Mouse (Mus musculus) liver (tissue): ENCODE results near the gene Vti1a.

Experiments used
- DNase-seq: peaks from one replicate; pipeline ENCODE4 v3.0.0-alpha.2; 2020; ENCODE audit warnings: mixed read lengths

Gene Vti1a

DNA sequence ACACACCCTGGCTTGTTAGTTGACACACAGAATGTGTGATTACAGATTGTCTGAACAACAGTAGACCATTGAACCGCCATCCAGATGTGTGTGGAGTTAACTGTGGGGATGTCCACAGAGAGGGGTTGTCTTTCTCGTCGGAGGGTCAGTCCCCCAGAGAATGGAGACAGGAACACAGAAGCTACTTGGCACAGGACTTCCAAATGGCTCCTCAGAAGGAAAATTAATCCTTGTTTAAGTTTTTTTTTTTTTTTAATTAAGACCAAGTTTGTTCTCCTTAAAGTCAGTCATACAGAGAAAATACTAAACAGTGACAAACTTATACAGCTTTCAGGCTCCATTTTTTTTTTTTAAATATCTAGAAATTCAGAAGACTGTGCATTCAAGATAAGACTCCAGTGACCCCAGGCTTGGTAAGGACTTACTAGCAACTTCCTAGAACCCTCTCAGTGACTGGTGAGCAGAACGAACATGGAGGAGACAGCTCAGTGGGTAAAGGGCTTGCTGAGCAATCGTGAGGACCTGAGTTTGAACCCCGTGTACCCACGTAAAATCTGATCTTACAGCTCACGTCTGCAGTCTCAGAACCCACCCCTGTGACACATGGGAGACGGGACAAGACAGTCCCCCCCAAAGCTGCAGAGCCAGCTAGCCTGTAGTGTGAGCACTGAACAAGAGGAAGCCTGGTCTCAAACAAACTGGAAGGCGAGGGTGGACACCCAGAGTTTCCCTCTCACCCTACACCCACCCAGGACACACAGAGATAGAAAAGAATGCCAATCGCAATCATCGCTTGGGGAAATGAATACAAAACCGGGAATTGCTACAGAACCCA lies 248.2 kb downstream of the Vti1a start:
- peak; percentile 34 for DNase-seq

DNA sequence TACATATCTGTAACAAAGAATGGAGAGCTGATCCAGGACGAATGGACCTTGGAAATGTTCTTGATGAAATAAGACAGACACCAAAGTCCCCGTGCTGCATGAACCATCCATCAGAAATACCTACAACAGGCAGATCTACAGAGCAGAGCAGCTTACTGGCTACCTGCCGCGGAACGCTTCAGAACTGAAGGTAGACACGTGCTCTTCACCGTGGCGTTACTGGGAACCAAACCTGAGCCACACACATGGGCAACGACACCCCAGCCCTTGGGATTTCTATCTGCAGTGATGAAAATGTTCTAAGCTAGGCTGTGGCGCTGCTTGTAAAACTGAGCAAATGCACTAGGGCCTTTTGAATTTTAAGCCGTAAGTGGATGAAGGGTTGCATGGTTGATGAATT lies 249.0 kb downstream of the Vti1a start:
- no peak for DNase-seq

DNA sequence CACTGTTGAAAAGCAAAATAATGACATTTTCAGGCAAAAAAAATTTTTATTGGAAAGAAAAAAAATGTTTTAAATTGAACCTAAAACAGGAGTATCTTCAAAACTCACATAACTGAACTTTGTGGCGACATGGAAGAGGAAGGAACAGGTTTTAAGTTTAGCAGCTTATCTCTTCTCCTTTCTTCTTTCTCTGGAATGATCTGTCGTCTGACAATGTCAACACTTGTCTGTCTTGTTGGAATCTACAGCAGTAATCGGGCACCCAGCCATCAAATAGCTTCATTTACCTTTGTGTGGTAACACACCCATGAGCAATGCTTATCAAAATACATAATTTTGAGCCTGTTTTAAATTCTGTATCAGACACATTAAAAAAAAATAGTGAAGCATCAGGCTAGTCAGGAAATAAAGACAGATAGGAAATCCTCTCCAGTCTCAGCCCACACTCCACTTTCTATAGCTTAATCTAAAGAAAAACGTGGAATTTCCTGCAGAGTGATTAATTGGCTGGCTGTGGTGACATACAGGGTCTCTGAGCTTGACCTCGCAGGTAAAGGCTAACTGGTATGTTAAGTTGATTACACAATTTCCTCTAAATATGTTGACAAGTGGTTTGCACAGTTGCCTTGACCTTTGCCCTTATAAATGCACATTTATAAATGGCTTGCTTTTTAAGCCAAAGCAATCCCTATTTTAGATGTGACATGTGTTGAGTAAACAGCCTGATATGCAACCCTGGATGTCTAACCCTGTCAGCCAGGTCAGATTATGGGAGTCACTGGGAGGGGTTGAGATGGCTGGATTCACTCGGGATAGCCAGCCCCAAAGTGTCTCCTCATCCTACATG lies 249.7 kb downstream of the Vti1a start:
- no peak for DNase-seq

DNA sequence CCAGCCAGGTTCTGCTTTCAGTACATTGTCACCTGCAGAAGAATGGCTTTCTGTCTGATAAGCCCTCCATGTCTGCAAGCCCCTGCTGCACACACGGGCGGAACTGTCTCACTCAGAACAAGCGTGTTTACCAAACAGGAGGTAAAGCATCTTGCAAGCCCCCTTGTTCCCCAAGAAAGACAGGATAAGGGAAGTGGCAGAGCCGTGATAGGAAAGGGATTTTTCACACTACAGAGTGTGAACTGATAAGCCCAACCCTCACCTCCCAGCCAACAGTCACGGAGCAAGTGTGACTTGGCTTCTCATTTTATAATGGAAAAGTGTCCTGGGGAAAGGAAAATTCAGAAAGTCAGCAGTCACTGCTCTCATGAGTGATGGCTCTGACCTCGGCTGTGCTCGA lies 253.0 kb downstream of the Vti1a start:
- no peak for DNase-seq

DNA sequence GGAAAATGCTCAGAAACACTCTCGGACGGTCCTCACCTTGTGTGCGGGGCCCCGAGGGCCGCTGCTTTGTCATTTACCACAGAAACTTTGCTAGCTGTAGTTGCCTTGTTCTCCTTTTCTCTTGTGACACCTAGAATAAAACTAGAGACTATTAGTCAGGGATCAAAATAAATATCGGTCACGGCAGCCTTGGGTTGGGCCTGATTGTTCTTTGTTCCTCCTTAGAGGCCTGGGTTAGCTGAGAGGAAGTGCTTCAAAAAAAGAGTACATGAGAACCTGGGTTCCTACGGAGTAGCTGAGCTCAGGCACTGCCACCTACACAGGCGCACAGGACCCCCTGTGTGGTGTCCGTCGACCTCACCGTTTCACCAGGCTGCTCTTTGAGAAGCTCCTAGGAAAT lies 253.8 kb downstream of the Vti1a start:
- DNase-seq, result no peak

DNA sequence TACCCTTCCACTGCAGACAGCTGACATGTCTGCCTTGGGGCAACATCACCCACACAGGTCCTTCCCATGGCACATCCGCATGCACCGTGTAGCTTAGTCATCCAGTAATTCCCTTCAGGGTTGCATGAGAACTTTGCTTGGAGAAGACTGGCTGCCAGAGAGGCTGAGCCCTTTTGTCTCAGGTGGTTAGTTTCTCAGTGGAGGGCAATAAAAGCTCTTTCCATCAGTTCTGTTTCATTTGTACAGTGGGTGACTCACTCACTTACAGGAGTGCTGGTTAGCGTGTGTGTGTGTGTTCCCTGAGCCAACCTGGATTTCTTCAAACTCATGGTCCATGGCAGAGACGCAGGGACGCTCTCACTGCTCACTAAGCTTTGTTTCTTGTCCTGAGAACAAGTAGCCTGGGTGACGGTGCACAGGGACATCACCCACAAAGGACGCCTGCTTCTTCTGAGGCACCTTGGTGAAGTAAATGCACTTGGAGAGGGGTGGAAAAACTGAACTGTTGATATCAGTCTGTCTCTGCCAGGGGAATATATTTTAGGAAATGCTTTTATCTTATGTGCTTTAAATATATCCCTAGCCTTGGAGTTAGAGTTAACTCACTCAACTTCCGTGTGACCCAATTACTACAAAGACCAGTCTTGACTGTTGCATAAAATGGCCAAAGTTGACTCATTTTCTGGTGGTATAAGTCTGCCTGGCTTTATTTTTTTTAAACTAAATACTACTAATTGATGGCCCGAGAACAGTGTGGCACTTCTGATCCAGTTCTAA lies 254.6 kb downstream of the Vti1a start:
- no peak for DNase-seq

DNA sequence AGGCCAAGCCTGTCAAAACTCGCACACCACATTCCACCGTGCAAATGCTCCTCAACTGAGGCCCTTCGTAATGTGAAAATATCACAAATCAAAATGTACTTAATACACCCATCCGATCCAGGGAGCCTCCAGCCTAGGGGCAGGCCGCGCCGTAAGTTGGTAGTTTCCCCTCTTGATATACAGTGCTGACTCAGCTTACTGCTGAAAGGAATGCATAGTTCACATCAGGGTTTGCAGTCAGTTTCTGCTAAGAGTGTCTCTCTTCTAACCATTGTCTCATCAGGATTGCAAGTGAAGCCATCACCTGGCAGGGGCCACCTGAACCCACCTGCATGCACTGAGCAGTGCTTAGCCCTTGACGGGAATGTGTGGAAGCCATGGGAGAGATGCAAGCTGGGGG lies 255.4 kb downstream of the Vti1a start:
- no peak for DNase-seq

DNA sequence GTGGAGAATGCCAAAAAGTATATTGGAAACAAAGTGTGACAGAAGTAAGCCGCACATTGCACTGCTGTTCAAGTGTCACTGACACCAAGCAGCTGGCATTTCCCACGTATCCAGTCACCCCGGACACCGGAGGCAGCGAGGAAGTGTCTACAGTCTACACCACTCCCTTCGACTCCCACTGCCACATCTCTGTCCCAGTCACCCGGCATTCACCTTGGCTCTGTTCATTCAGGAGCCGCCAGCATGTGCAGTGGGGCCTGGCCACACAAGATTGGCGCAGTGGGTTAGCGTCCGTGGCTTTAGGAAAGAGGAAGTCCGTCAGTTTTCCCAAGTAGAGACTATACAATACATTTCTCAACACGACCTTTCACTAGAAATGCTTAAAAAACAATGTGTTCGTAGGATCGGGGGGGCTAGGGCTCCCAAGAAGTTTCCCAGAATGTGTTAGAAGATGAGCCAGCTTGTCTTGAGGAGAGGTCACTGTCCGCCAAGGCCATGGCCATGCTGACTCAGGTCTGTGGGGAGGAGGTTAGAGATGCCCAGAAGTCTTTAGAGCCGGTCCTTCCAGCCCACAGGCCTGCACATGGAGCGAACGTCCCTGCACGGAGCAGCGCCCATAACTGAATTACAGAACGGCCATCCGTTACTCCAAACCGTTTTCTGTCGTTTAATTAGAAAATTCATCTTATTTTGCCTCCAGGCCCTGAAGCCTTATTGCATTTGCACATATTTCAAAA lies 261.4 kb downstream of the Vti1a start:
- no peak for DNase-seq

DNA sequence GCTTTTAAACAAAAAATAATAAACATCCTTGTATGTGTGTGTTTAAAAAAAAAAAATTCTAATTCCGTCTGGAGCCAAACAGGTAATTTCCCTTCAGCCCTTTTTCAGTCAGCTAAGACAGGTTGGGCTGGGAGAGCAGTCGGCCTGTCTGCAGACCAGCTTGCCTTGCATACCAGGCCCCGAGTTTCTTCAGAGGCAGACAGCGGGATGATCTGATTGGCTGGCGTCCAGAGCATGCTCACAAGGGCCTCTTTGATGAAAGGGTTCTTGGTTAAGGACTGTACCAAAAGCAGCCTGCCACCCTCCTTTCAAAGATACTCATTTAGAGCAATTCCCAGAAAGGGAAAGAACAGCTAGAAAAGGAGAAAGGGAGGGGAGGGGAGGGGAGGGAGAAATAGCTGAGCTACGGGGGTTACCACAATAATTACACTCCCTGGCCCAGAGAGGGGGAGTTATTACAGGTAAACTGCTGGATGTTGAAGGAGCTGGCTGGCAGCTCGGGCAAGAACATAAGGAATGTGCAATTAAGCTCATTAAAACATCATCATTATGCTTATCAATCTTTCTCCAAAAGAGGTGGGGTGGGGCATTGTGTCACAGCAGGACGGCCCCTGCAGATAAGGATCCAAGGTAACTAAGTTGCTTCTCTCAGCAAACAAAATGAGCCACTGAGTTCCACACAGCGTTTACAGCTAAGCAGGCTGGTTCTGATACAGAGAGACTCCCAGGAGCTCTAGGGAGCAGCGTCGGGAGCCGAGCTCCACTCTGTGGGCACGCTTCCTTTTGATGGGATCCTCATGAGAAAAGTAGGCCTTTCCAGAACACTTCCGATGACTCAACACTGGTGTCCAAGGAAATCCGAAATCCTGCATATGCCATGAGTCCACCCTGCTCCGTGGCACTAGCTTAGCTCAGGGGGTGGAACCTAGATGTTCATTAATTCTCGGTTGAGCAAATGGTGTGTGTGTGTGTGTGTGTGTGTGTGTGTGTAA lies 262.3 kb downstream of the Vti1a start:
- DNase-seq, result peak; percentile 48

DNA sequence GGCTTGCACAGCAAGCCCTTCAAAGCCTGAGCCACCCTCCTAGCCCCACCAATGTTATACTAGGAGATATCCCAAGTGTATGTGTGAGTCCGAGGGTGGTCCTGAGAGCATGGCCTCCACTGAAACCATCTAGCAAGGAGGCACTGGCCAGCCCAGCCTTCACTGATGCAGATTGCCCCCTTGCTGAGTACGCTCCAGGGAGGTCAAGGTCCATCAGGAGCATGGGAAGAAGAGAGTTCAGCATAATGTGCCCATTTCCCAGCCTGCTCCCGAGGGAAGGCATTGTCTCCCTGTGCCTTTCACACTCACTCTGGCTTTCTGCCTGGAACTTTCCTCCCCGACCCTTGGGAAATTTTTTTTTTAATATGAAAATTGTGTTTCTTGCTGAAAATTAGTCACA lies 263.2 kb downstream of the Vti1a start:
- no peak for DNase-seq

DNA sequence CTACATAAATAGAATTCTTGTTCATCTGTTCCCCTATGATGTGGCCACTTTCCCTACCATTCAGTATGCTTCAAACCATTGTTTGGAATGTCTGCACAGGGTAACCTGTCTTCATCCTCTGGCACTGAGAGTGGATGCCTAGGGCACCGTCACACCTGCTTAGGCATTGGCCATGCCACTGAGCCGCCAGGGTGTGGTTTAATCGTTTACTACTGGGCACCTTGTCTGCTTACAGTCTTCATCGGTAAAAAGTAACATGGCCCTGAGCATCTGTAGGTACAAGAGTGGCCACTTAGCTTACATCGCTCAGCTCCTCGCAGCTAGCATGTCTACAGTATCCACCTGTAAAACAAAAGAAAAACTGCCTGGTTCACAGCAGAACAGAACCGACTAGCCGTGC lies 264.1 kb downstream of the Vti1a start:
- DNase-seq, result no peak

DNA sequence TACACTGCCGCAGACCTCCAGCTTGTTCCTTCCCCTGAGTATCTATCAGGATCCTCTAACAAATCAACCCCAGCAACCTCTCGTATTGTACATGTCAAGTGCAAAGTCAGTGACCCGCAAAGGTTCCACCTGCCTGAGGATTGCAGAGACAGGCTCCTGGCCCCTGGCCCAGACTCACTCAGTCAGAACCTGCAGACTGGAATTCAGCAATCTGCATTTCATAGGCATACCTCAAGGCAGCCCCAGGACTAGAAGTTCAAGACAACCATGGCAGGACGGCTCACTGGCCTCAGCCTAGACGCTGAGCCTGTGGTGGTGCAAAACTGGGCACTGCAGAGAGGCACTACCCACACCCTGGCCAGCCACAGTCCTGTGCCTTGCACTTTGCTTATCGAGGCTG lies 264.6 kb downstream of the Vti1a start:
- no peak for DNase-seq

DNA sequence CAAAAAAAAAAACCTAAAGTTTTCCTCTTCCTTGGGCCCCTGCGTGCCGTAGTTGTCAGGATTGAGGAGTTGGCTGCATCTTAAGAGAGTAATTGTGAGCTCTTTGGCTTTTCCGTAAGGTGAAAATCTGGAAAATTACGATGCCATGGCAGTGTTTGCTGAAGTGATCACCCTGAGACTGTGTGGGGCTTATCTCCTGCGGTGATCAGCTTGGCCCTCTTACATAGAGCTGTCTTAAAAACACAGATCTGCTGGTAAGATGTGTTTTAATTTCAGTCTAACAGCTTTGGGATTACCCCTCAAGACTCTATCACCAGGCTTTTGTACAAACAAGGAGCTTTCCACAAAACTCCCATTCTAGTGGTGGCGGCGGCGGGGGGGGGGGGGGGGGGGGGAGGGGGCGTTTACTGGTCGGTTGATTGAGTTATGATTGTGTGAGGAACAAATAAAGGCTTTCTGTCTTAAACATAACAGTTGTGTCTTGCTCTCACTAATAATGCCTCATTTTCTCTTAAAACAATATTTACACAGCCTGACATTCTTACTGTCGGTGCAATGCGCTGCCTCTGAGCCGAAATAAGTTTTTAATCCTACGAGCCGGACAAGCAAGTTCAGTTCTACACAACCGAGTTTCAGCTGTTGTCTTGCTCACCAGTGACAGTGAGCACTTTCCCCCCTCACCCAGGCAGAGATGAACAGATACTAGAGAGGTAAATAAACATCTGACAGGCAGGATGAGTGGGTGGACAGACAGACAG lies 267.0 kb downstream of the Vti1a start:
- DNase-seq, result no peak

DNA sequence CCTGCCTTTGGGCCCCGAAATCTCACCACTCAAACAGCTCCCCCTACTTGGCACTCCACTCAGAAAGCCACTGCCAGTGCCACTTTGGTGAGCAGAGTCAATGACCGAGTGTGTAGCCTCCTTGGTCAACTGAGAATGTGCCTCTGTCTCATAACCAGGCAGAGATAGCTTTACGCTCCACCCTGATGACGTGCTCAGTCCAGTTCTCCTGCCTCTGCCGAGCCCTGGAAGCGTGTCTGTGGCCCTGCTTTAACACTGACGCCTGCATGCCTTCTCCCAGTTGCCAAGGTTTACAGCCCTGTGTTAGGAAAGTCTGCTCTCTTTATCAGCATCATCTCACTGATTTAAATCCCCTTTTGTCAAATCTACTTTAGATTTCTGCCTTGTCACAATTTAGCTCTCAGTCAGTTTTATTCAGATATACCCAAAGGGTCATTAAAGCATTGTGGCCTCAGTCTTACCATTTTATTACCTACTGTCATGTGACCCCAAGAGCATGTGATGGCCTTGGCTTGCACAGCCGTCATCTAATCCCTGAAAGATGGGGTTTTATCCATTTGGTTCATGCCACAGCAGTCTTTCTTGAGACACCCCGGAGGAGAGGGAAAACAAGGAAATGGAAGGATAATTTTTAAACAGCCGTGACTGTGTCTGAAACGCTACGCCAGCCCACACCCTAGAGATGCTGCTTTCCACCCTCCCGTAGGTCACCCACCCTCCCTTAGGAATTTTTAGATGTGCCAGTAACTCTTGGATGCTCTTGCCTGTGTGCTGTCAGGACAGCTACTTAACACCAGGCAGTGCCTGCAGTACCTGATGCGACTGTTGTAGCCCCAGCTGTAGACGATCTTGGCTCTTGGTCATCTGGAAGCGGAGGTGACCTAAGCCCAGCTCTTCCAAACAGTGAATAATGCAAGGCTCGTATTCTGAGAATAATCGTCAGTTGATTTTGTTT lies 269.5 kb downstream of the Vti1a start:
- DNase-seq, result no peak

DNA sequence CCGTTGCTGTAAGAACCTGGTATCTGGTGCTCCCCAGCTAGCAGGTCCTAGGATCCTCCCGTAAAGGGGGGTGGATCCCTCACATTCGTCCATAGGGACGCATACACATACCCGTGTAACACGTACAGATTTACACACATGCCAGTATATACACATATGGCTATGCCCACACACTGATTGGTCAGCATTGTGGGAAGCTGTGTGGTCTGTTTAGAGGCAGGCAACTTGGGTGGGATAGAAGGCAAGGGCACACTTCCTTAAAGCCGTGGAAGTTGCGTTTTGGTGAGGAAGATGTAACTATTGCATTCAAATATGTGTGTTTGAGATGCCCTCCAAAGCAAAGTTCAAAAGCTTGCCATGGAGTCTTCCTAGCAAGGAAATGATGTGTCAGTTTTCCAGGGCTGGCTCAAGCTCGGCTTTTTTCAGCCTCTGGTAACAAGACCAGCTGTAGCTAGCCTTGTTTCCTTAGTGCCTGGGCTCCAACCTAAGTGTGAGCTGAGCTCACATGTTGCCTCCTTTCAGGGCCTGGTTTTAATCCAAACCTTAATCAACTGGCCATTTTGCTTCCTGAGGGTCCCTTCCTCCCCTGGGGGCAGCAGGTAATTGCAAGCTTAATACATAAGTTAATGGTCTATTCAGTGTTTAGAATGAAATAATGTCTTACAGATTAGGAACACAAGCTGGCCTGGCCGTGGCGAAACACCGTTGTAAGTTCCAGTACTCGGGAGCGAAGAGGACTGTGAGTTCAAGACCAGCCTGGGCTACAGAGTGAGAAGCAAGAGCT lies 271.7 kb downstream of the Vti1a start:
- DNase-seq, result no peak

DNA sequence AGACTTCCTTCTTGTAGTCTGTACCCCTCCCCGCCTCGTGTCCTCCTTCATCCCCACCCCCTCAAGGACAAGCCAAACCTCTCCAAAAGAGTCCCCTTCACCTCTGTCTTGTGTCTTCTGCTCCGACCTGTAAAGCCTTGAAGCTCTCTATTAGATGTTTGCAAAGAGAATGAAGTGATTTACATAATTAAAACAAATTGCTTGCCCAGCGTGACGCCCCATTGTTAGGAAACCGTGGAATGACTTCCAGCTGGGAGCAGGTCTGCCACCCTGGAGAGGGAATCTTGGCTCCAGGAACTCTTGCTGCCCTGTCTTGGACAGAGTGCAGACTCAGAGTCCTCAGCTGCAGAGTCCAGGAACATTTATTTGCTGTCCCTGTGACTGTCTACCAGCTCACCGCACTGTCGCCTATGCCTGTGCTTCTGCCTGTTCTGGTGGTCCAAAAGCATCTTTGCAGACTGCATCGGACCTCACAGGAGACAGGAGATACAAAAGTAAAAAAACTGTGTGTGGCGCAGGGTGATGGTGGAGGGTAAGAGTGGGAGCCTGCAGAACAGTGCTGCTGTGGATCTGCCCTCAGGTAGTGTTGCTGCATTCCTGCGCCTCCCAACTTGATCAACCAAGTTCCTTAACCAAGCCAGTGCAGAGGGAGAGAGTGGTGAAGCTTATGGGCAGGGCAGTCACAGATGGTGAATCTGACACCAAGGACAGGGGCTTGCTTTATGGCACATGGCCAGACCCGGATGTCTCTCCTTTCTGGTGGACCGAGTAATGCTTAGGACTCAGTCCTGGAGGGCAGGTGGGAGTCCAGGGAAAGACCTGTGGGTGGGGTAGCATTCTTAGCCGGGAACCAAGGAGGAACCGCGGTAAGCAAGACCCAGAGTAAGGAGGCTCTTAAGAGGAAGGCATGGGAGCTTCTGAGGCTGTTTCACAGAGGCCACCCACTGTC lies 273.1 kb downstream of the Vti1a start:
- DNase-seq, result no peak
